Mouse (Mus musculus) kidney, embryonic 15.5 days (tissue): ENCODE results near the gene 1700013G24Rik. TPM values are rescaled to one million over a fixed set of nuclear protein-coding genes. Genes with fewer than 3 reads are reported as not detected.
"Not testable (repeated sequence)": the region's sequence is repeated elsewhere in the genome, so short reads cannot be mapped to it uniquely, and the experiment has no call there.

ENCODE experiments used
- ATAC-seq: fragments of 200-750 bp; cut with Nextera tagmentation; replicated peaks from 2 replicates; pipeline ENCODE4 v1.8.0; 2017; ENCODE audit warnings: moderate TSS enrichment; ENCODE audit not compliant: low FRiP score
- H3K27ac ChIP-seq: fragments of 300-500 bp; sonication (generic); 2 replicates; pipeline ENCODE4 v1.5.1; 2015; ENCODE audit warnings: mild to moderate bottlenecking, inconsistent platforms
- H3K27me3 ChIP-seq: fragments of 300-500 bp; sonication (generic); 2 replicates; pipeline ENCODE4 v1.6.1; 2015; ENCODE audit warnings: inconsistent platforms
- H3K36me3 ChIP-seq: fragments of 300-500 bp; sonication (generic); 2 replicates; pipeline ENCODE4 v1.6.1; 2015; ENCODE audit warnings: inconsistent platforms
- H3K4me1 ChIP-seq: fragments of 300-500 bp; sonication (generic); 2 replicates; pipeline ENCODE4 v1.6.1; 2015; ENCODE audit warnings: inconsistent platforms
- H3K4me2 ChIP-seq: fragments of 300-500 bp; sonication (generic); 2 replicates; pipeline ENCODE4 v1.6.1; 2015; ENCODE audit warnings: moderate library complexity, mild to moderate bottlenecking, inconsistent platforms
- H3K4me3 ChIP-seq: fragments of 300-500 bp; sonication (generic); replicated peaks from 2 replicates; pipeline ENCODE4 v1.5.1; 2015; ENCODE audit warnings: mild to moderate bottlenecking, inconsistent platforms
- H3K9ac ChIP-seq: fragments of 300-500 bp; sonication (generic); 2 replicates; pipeline ENCODE4 v1.6.1; 2015; ENCODE audit warnings: mild to moderate bottlenecking, inconsistent platforms
- H3K9me3 ChIP-seq: fragments of 300-500 bp; sonication (generic); replicated peaks from 2 replicates; pipeline ENCODE4 v1.6.1; 2016; ENCODE audit warnings: inconsistent platforms
- WGBS: fragments of 180-500 bp; shearing (Covaris S2); methylation state at CpG from one replicate; pipeline ENCODE4 v1.1.7; 2015; ENCODE audit warnings: mixed read lengths; 5-methylcytosine and 5-hydroxymethylcytosine counted together
- polyA plus RNA-seq: library from polyadenylated mRNA; unstranded; fragments of >200 nt; fragmentation: Nextera tagmentation; extraction: Ambion mirVana; gene quantifications from 2 replicates; pipeline ENCODE4 v1.2.1, GENCODE M21; 2015

The 1700013G24Rik gene
- not detected in 2 replicates for polyA plus RNA-seq

DNA sequence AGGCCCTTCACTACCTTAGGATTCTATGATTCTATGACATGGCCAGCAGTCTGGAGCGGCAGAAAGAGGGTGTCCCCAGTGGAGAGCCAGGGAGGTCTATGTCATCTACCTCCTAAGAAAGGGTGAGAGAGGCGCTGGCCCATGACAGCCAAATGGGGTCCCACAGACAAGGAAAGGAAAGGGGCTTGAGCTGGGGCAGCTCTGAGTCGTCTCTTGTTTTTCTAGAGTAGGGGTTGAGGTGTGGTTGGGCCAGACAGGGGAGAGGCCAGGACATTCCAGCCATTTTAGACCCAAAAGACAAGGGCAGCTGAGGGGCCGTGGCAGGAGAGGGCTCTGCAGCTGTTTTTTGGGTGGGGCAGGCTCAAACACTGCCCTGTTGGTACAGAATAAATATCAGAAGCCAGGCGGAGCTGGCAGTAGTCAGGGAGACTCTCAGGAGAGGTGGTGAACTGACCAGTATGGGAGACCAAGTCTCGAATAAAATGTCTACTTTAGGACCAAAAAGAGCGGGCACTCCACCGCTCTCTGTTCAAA is at the start of gene 1700013G24Rik:
1700013G24Rik (plus strand) TSS at position 51 of the 534 bp plus-strand sequence.
- H3K4me3 ChIP-seq = no peak within 1 kb of the TSS
- H3K36me3 ChIP-seq = no peaks in the 10 kb centered on the region
- H3K4me2 ChIP-seq = no peak within 1 kb of the TSS
- H3K9me3 ChIP-seq = no peaks in the 10 kb centered on the region
- H3K27me3 ChIP-seq = no peaks in the 10 kb centered on the region
- WGBS = 72% methylated on average over 8 of the region's 8 CpGs
- no peak within 1 kb of the TSS for H3K9ac ChIP-seq
- H3K27ac ChIP-seq = no peak within 1 kb of the TSS
- peaks cover 19% of the 10 kb centered on the region for H3K4me1 ChIP-seq
- no peak for ATAC-seq

DNA sequence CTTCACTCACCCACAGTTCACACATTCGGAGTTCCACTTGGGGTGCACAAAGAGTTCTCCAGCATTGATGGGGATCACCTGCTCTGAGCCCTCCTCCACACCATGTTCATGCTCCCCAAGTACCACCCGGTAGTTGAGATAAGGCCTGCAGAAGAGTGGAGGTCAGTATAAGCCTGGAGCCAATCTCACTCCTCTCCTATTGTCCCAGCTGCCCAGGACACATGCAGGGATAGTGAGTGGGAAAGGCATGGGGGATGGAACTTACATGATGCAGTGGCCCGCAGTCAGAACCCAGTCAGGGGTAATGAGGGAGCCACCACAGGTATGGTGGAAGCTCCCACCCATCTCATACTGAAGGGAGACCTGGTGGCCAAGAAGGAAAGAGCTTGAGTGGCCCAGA is 47.5 kb upstream of the 1700013G24Rik start:
- Histone ChIP-seq H3K4me3 (no peak overlapping the region), H3K4me2 (no peak overlapping the region), H3K9ac (no peak overlapping the region), H3K9me3 (no peaks in the 10 kb centered on the region), H3K27ac (no peak overlapping the region), H3K36me3 (no peaks in the 10 kb centered on the region), H3K27me3 (no peaks in the 10 kb centered on the region), H3K4me1 (no peaks in the 10 kb centered on the region)
- ATAC-seq = no peak
- 88% methylated on average over 3 of the region's 3 CpGs for WGBS

DNA sequence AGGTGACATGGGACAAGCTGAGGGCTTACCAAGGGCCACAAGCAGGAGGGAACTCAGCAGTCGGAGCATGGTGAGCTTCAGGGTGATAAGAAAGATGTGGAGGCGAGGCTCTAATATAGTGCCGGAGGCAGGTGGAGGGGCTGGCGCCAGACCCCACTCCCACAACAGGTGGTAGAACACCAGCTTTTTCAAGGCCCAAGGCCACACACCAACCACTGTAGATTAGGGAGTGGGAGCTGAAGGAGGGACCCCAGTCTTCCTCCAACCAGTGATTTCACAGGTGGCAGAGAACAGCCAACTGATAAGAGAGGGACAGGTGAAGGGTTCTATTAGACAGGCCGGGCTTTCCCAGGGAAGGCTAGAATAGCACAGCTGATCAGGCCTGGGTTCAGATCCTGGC is 43.4 kb upstream of the 1700013G24Rik start, which contains the start of gene Cela3a:
Cela3a (minus strand) TSS at position 101 of the 400 bp plus-strand sequence.
- Histone ChIP-seq H3K9ac (no peak within 1 kb of the TSS), H3K4me3 (no peak within 1 kb of the TSS), H3K4me2 (no peak within 1 kb of the TSS), H3K27ac (no peak within 1 kb of the TSS), H3K4me1 (no peaks in the 10 kb centered on the region), H3K9me3 (no peaks in the 10 kb centered on the region), H3K36me3 (no peaks in the 10 kb centered on the region), H3K27me3 (no peaks in the 10 kb centered on the region)
- no peak for ATAC-seq
- WGBS = 91% methylated on average over 5 of the region's 5 CpGs

DNA sequence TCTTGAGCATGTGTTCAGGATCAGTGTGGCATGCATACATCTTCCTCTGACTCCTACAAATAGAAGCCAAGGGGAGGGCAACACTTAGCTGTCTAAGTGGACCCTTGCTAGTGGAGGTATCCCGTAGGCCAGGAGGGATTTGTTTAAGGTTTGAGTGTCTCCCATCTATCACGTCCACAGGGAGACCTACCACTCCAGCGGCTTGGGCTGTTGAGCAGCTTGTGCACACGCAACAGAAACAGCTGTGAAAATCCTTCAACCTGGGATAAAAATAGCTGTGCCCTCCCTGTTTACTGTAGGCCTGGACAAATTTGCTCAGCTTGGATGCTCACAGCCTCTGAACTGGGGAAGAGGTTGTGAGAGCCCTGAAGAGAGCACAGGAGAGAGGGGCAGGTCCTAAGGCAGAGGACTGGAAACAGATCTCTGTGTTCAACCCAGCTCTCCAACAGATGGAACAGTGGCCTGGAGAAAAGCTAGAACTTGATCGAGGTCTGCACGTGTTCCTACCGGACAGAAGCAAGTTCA is 40.8 kb upstream of the 1700013G24Rik start:
- not testable (repeated sequence) for H3K4me2 ChIP-seq, ATAC-seq, H3K9me3 ChIP-seq, H3K4me1 ChIP-seq, H3K27ac ChIP-seq, H3K27me3 ChIP-seq, H3K4me3 ChIP-seq, H3K36me3 ChIP-seq, H3K9ac ChIP-seq
- 69% methylated on average over 7 of the region's 7 CpGs for WGBS

DNA sequence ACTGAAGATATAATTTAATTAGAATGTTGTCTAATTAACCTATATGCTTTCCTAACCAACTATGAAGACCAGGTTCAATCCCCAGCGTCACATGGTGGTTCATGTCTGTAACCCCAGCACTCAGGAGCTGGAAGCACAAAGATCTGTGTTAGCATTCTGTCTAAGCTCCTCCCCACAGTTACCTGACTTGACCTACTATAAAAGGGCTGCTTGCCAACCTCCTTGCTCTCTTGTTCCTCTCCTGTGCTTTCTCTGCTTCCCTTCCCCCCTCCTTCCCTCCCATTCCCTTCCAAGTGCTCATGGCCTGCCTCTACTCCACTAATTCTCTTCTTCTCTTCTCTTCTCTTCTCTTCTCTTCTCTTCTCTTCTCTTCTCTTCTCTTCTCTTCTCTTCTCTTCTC is 38.1 kb upstream of the 1700013G24Rik start:
- 64% methylated on average over 1 of the region's 1 CpGs for WGBS
- H3K9ac ChIP-seq = no peak overlapping the region
- H3K27me3 ChIP-seq = no peaks in the 10 kb centered on the region
- H3K4me2 ChIP-seq = no peak overlapping the region
- ATAC-seq = no peak
- no peaks in the 10 kb centered on the region for H3K4me1 ChIP-seq
- H3K9me3 ChIP-seq = no peaks in the 10 kb centered on the region
- no peak overlapping the region for H3K4me3 ChIP-seq
- H3K27ac ChIP-seq = 0 out of 2 replicates have a peak overlapping the region, but pooled peaks have one; percentile 18
- H3K36me3 ChIP-seq = no peaks in the 10 kb centered on the region

DNA sequence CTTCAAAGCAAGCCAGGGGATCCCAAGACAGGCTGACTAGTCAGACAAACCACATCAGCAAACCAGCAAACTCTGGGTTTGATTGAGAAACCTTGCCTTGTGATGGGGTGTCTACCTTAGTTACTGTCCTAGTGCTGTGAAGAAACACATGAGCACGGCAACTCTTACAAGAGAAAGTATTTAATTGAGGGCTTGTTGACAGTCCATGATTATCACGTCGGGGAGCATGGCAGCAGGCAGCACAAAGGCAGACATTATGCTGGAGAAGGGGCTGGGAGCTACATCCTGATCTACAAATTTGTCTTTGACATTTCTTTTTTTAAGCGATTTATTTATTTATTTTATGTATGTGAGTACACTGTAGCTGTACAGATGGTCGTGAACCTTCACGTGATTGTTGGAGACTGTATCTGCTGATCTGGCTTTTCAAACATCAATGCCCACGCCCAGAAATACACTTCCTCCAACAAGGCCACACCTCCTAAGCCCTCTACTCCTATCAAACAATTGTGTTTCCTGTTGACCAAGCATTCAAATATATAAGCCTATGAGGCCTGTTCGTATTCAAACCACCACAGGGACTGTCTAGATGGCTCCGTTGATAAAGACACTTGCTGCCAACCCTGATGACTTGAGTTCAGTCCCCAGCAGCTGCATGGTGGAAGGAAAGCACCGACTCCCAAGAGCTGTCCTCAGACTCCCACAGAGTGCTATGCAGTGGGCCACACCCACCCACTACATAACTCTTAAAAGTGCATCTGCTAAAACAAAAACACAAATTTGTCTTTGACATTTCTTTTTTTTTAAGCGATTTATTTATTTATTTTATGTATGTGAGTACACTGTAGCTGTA is 35.1 kb upstream of the 1700013G24Rik start:
- 71% methylated on average over 11 of the region's 11 CpGs for WGBS
- Histone ChIP-seq H3K27ac (no peak overlapping the region), H3K27me3 (no peaks in the 10 kb centered on the region), H3K4me3 (no peak overlapping the region), H3K4me1 (no peaks in the 10 kb centered on the region), H3K9me3 (no peaks in the 10 kb centered on the region), H3K9ac (no peak overlapping the region), H3K4me2 (no peak overlapping the region), H3K36me3 (no peaks in the 10 kb centered on the region)
- ATAC-seq = no peak

DNA sequence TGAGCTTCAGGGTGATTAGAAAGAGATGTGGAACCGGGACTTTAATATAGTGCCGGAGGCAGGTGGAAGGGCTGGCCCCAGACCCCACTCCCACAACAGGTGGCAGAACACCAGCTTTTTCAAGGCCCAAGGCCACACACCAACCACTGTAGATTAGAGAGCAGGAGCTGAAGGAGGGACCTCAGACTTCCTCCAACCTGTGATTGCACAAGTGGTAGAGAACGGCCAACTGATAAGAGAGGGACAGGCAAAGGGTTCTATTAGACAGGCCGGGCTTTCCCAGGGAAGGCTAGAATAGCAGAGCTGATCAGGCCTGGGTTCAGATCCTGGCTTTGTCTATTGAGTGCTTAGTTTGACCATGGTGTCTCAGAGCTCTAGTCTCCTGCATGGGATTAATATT is 22.6 kb upstream of the 1700013G24Rik start, which contains the start of gene Cela3b:
Cela3b (minus strand) TSS at position 39 of the 400 bp plus-strand sequence.
- H3K9me3 ChIP-seq = no peaks in the 10 kb centered on the region
- no peak within 1 kb of the TSS for H3K9ac ChIP-seq
- H3K27me3 ChIP-seq = no peaks in the 10 kb centered on the region
- 89% methylated on average over 4 of the region's 4 CpGs for WGBS
- H3K4me3 ChIP-seq = no peak within 1 kb of the TSS
- H3K27ac ChIP-seq = no peak within 1 kb of the TSS
- H3K4me2 ChIP-seq = no peak within 1 kb of the TSS
- no peak for ATAC-seq
- no peaks in the 10 kb centered on the region for H3K36me3 ChIP-seq
- no peaks in the 10 kb centered on the region for H3K4me1 ChIP-seq

DNA sequence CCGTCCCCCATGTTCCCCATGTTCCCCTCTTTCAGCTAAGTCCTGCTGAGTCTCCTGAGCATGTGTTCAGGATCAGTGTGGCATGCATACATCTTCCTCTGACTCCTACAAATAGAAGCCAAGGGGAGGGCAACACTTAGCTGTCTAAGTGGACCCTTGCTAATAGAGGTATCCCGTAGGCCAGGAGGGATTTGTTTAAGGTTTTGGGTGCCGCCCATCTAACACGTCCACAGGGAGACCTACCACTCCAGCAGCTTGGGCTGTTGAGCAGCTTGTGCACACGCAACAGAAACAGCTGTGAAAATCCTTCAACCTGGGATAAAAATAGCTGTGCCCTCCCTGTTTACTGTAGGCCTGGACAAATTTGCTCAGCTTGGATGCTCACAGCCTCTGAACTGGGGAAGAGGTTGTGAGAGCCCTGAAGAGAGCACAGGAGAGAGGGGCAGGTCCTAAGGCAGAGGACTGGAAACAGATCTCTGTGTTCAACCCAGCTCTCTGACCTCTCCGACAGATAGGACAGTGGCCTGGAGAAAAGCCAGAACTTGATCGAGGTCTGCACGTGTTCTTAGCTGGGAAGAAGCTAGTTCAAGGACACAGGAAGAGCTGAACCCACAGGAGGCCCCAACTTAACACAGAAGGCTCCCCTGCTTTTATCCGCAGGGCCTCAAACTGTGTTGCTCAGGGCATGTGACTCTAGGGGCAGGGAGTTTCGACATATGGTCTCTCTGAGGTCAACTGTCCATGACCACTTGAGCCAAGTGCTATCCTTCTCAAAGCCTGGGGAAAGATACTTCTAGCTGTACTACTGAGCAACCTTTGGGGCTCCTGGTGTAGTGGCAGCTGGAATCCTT is 20.2 kb upstream of the 1700013G24Rik start:
- H3K4me3 ChIP-seq, H3K36me3 ChIP-seq, H3K27ac ChIP-seq, H3K9ac ChIP-seq, H3K9me3 ChIP-seq, ATAC-seq, H3K4me2 ChIP-seq, H3K4me1 ChIP-seq, H3K27me3 ChIP-seq: not testable (repeated sequence)
- 67% methylated on average over 10 of the region's 10 CpGs for WGBS

DNA sequence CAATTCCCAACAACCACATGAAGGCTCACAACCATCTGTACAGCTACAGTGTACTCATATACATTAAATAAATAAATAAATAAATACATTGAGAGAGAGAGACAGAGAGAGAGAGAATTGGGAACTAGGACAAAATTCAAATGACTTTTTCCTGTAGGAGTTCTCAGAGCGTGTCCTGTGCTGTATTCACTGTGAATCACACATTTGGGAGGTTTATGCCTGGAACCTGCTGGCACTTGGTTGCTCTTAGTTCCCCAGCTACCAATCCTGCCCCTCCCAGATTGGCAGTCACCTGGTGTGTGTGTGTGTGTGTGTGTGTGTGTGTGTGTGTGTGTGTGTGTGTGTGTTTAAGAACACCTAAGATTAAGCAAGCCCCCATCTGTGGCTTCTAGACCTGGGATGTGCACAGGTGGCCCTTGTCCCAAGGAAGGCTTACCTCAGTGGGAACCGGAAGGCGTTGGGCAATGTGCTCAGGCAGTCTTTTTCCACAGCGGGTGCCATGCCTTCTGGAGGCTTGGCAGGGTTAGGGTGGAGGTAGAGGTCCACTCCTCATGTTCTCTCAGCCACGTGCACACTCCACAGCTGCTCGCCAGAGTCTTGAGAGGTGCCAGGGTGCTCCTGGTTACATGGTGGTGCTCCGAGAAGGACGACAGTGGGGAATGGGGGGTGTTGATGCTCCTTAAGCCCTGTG is 16.0 kb upstream of the 1700013G24Rik start:
- Histone ChIP-seq H3K27me3 (no peaks in the 10 kb centered on the region), H3K4me1 (no peaks in the 10 kb centered on the region), H3K9me3 (no peaks in the 10 kb centered on the region), H3K4me3 (no peak overlapping the region), H3K9ac (no peak overlapping the region), H3K36me3 (no peaks in the 10 kb centered on the region), H3K27ac (no peak overlapping the region), H3K4me2 (no peak overlapping the region)
- WGBS = 88% methylated on average over 8 of the region's 8 CpGs
- ATAC-seq = no peak

DNA sequence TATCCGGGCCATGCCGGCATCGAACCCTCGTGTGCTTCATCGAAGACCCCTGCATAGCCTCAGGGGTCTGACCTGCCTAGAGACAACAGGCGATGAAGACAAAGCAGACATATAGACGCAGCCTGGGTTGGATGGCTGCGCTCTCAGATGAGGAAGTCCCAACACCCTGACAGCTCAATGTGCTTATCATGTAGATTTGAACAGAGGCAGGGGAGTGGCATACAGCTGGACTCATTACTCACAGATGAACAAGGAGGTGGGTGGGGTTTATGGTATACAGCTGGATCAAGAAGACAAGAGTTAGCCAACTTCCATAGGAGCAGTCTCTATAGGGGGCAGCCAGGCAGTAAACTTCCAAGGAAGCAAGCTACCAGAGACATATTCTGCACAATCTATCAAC is 14.2 kb upstream of the 1700013G24Rik start:
- no peak overlapping the region for H3K27ac ChIP-seq
- no peaks in the 10 kb centered on the region for H3K36me3 ChIP-seq
- WGBS = 93% methylated on average over 8 of the region's 8 CpGs
- H3K9ac ChIP-seq = no peak overlapping the region
- H3K4me3 ChIP-seq = no peak overlapping the region
- peaks cover 2% of the 10 kb centered on the region; the same call in 1 of the 2 replicates for H3K4me1 ChIP-seq
- no peaks in the 10 kb centered on the region for H3K27me3 ChIP-seq
- ATAC-seq = no peak
- no peak overlapping the region for H3K4me2 ChIP-seq
- no peaks in the 10 kb centered on the region for H3K9me3 ChIP-seq

DNA sequence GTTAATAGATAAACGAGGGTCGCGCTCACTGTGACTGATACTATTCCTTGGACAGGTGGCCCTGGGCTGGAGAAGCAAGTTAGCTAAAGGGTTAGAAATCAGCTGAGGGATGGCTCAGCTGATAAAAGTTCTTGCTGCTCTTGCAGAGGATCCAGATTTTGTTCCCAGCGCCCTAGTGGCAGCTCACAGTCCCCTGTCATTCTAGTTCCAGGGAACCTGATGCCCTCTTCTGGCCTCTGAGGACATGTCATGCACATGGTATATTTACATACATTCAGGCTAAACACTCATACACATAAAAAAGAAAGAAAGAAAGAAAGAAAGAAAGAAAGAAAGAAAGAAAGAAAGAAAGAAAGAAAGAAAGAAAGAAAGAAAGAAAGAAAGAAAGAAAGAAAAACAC is 11.8 kb upstream of the 1700013G24Rik start:
- Histone ChIP-seq H3K27ac (no peak overlapping the region), H3K9ac (no peak overlapping the region), H3K4me2 (no peak overlapping the region), H3K4me1 (peaks cover 3% of the 10 kb centered on the region; the same call in 1 of the 2 replicates), H3K4me3 (no peak overlapping the region), H3K36me3 (no peaks in the 10 kb centered on the region), H3K27me3 (no peaks in the 10 kb centered on the region), H3K9me3 (no peaks in the 10 kb centered on the region)
- WGBS = 91% methylated on average over 4 of the region's 4 CpGs
- no peak for ATAC-seq
